Mouse (Mus musculus): ENCODE data around the gene Gm12169.
"Not testable (repeated sequence)": the region's sequence is repeated elsewhere in the genome, so short reads cannot be mapped to it uniquely, and the experiment has no call there.

The Gm12169 gene

GRCm38 (mm10) chr11:46523912-46524311 is at the start of gene Gm12169:
Gm12169 (plus strand) TSS chr11:46524212.
- no peak for DNase-seq

GRCm38 (mm10) chr11:46474220-46474619 is 49.8 kb upstream of the Gm12169 start:
- DNase-seq: no peak

- DNase-seq: no peak
Observed at GRCm38 (mm10) chr11:46479311-46479710, 44.7 kb upstream of the Gm12169 start.

GRCm38 (mm10) chr11:46480517-46480916 is 43.5 kb upstream of the Gm12169 start:
- DNase-seq: no peak

GRCm38 (mm10) chr11:46488231-46488630 is 35.8 kb upstream of the Gm12169 start:
- no peak for DNase-seq

- no peak for DNase-seq
Observed at GRCm38 (mm10) chr11:46488650-46489049, 35.4 kb upstream of the Gm12169 start.

GRCm38 (mm10) chr11:46507146-46507545 is 16.9 kb upstream of the Gm12169 start:
- DNase-seq: no peak

GRCm38 (mm10) chr11:46509900-46510299 is 14.1 kb upstream of the Gm12169 start:
- DNase-seq: no peak

- DNase-seq: not testable (repeated sequence)
Observed at GRCm38 (mm10) chr11:46521341-46521740, 2.7 kb upstream of the Gm12169 start.

GRCm38 (mm10) chr11:46522719-46523118 is 1.3 kb upstream of the Gm12169 start:
- peak; percentile 39 for DNase-seq

- DNase-seq: no peak
Observed at GRCm38 (mm10) chr11:46530149-46530548, 6.1 kb downstream of the Gm12169 start.

GRCm38 (mm10) chr11:46536978-46537377 is 13.0 kb downstream of the Gm12169 start:
- no peak for DNase-seq

- no peak for DNase-seq
Observed at GRCm38 (mm10) chr11:46543530-46543929, 19.5 kb downstream of the Gm12169 start.

- DNase-seq: no peak
Observed at GRCm38 (mm10) chr11:46549721-46550120, 25.7 kb downstream of the Gm12169 start.

GRCm38 (mm10) chr11:46552741-46553140 is 28.7 kb downstream of the Gm12169 start:
- DNase-seq: no peak

- no peak for DNase-seq
Observed at GRCm38 (mm10) chr11:46561096-46561495, 37.1 kb downstream of the Gm12169 start.

- DNase-seq: no peak
Observed at GRCm38 (mm10) chr11:46564671-46565070, 40.7 kb downstream of the Gm12169 start.

- DNase-seq: no peak
Observed at GRCm38 (mm10) chr11:46565967-46566366, 42.0 kb downstream of the Gm12169 start.

GRCm38 (mm10) chr11:46569107-46569506 is 45.1 kb downstream of the Gm12169 start:
- no peak for DNase-seq

- DNase-seq: no peak
Observed at GRCm38 (mm10) chr11:46571327-46571726, 47.3 kb downstream of the Gm12169 start, which contains the start of gene BC053393. BC053393 (plus strand) TSS chr11:46571536.

- DNase-seq: peak; percentile 54
Observed at GRCm38 (mm10) chr11:46578771-46579281, 54.8 kb downstream of the Gm12169 start.

GRCm38 (mm10) chr11:46580428-46580827 is 56.4 kb downstream of the Gm12169 start:
- no peak for DNase-seq

- DNase-seq: no peak
Observed at GRCm38 (mm10) chr11:46582741-46583140, 58.7 kb downstream of the Gm12169 start.
